Mouse (Mus musculus): Measurements from ENCODE around the gene Vstm2l. TPM values are rescaled to one million over a fixed set of nuclear protein-coding genes. Genes with fewer than 3 reads are reported as not detected.

Vstm2l gene
- polyA plus RNA-seq, 1 experiment from 2014 or later = 42.9 TPM

Other genes starting within 250 kb of the Vstm2l start
- gene Ctnnbl1, start 177.3 kb upstream of the Vstm2l start, polyA plus RNA-seq (2015; fragmentation: Nextera tagmentation; extraction: Ambion mirVana) = 51.3 and 52.6 TPM in 2 replicates
- 14.7 and 17.3 TPM in 2 replicates for gene Tti1, start 113.8 kb downstream of the Vstm2l start, polyA plus RNA-seq (2015; fragmentation: Nextera tagmentation; extraction: Ambion mirVana)
- gene Rprd1b, start 113.8 kb downstream of the Vstm2l start, polyA plus RNA-seq (2015; fragmentation: Nextera tagmentation; extraction: Ambion mirVana) = 28.5 and 32.8 TPM in 2 replicates
- gene Tgm2, start 231.8 kb downstream of the Vstm2l start, polyA plus RNA-seq (2015; fragmentation: Nextera tagmentation; extraction: Ambion mirVana) = 7.8 and 13.9 TPM in 2 replicates

Measured in neural tube, embryonic 15.5 days (tissue).